Mouse (Mus musculus): ENCODE measurements around the gene Myo1d. TPM values are rescaled to one million over a fixed set of nuclear protein-coding genes. Genes with fewer than 3 reads are reported as not detected.

Myo1d gene
- polyA plus RNA-seq, 1 experiment: 10.8 TPM

GRCm38 (mm10) chr11:80555416-80555815 lies 224.4 kb downstream of the Myo1d start:
- Histone ChIP-seq H3K36me3 (ENCODE audit: control insufficient read depth, insufficient read depth) (no peaks in the 10 kb centered on the region), H3K79me2 (ENCODE audit: control insufficient read depth, insufficient read depth) (no peaks in the 10 kb centered on the region)
- TF ChIP-seq MYOG (IDR thresholded peaks at IDR 0.05; ENCODE audit: control insufficient read depth, extremely low read depth, insufficient read length) (no peak), USF1 (IDR thresholded peaks at IDR 0.05; ENCODE audit: low read depth) (no peak), CTCF (IDR thresholded peaks at IDR 0.05; ENCODE audit: control insufficient read depth, insufficient read depth, insufficient read length) (no peak), CEBPB (IDR thresholded peaks at IDR 0.05; ENCODE audit: low read depth) (no peak), MYOD1 (IDR thresholded peaks at IDR 0.05; ENCODE audit: control insufficient read depth, insufficient read length, low read depth) (no peak), FOSL1 (IDR thresholded peaks at IDR 0.05; ENCODE audit: insufficient read depth, low read length, poor library complexity, severe bottlenecking) (no peak), MAX (IDR thresholded peaks at IDR 0.05) (no peak)

GRCm38 (mm10) chr11:80553046-80553445 lies 226.8 kb downstream of the Myo1d start:
- no peaks in the 10 kb centered on the region for H3K79me2 ChIP-seq (ENCODE audit: control insufficient read depth, insufficient read depth)
- no peak for TF ChIP-seq FOSL1 (IDR thresholded peaks at IDR 0.05; ENCODE audit: insufficient read depth, low read length, poor library complexity, severe bottlenecking)
- no peak for TF ChIP-seq CEBPB (IDR thresholded peaks at IDR 0.05; ENCODE audit: low read depth)
- TF ChIP-seq USF1 (IDR thresholded peaks at IDR 0.05; ENCODE audit: low read depth): no peak
- TF ChIP-seq MYOG (IDR thresholded peaks at IDR 0.05; ENCODE audit: control insufficient read depth, extremely low read depth, insufficient read length): no peak
- TF ChIP-seq CTCF (IDR thresholded peaks at IDR 0.05; ENCODE audit: control insufficient read depth, insufficient read depth, insufficient read length): no peak
- no peak for TF ChIP-seq MAX (IDR thresholded peaks at IDR 0.05)
- TF ChIP-seq MYOD1 (IDR thresholded peaks at IDR 0.05; ENCODE audit: control insufficient read depth, insufficient read length, low read depth): no peak
- no peaks in the 10 kb centered on the region for H3K36me3 ChIP-seq (ENCODE audit: control insufficient read depth, insufficient read depth)

More at GRCm38 (mm10) chr11:80555416-80555815, 224.4 kb downstream of the Myo1d start:
- Histone ChIP-seq H3ac (ENCODE audit: control insufficient read depth, insufficient read length, low read depth) (no peak overlapping the region), H3K79me3 (ENCODE audit: low read depth) (no peaks in the 10 kb centered on the region), H3K27me3 (ENCODE audit: control insufficient read depth, insufficient read depth, insufficient read length) (no peaks in the 10 kb centered on the region), H3K4me3 (ENCODE audit: insufficient read depth, poor library complexity, severe bottlenecking) (no peak overlapping the region)

GRCm38 (mm10) chr11:80551634-80552033 lies 228.2 kb downstream of the Myo1d start:
- Histone ChIP-seq H3K27me3 (ENCODE audit: control insufficient read depth, insufficient read depth, insufficient read length) (no peaks in the 10 kb centered on the region), H3K79me3 (ENCODE audit: low read depth) (no peaks in the 10 kb centered on the region), H3K36me3 (ENCODE audit: control insufficient read depth, insufficient read depth) (no peaks in the 10 kb centered on the region), H3K4me3 (ENCODE audit: insufficient read depth, poor library complexity, severe bottlenecking) (no peak overlapping the region), H3ac (ENCODE audit: control insufficient read depth, insufficient read length, low read depth) (no peak overlapping the region), H3K79me2 (ENCODE audit: control insufficient read depth, insufficient read depth) (no peaks in the 10 kb centered on the region)
- TF ChIP-seq MAX (IDR thresholded peaks at IDR 0.05): no peak
- no peak for TF ChIP-seq MYOG (IDR thresholded peaks at IDR 0.05; ENCODE audit: control insufficient read depth, extremely low read depth, insufficient read length)
- no peak for TF ChIP-seq CEBPB (IDR thresholded peaks at IDR 0.05; ENCODE audit: low read depth)
- TF ChIP-seq CTCF (IDR thresholded peaks at IDR 0.05; ENCODE audit: control insufficient read depth, insufficient read depth, insufficient read length): no peak
- no peak for TF ChIP-seq USF1 (IDR thresholded peaks at IDR 0.05; ENCODE audit: low read depth)
- TF ChIP-seq FOSL1 (IDR thresholded peaks at IDR 0.05; ENCODE audit: insufficient read depth, low read length, poor library complexity, severe bottlenecking): no peak
- no peak for TF ChIP-seq MYOD1 (IDR thresholded peaks at IDR 0.05; ENCODE audit: control insufficient read depth, insufficient read length, low read depth)

More at GRCm38 (mm10) chr11:80553046-80553445, 226.8 kb downstream of the Myo1d start:
- Histone ChIP-seq H3K4me3 (ENCODE audit: insufficient read depth, poor library complexity, severe bottlenecking) (no peak overlapping the region), H3ac (ENCODE audit: control insufficient read depth, insufficient read length, low read depth) (no peak overlapping the region), H3K27me3 (ENCODE audit: control insufficient read depth, insufficient read depth, insufficient read length) (no peaks in the 10 kb centered on the region), H3K79me3 (ENCODE audit: low read depth) (no peaks in the 10 kb centered on the region)

GRCm38 (mm10) chr11:80550264-80550663 lies 229.6 kb downstream of the Myo1d start:
- Histone ChIP-seq H3K79me2 (ENCODE audit: control insufficient read depth, insufficient read depth) (no peaks in the 10 kb centered on the region), H3K79me3 (ENCODE audit: low read depth) (no peaks in the 10 kb centered on the region), H3K27me3 (ENCODE audit: control insufficient read depth, insufficient read depth, insufficient read length) (no peaks in the 10 kb centered on the region), H3K4me3 (ENCODE audit: insufficient read depth, poor library complexity, severe bottlenecking) (no peak overlapping the region), H3ac (ENCODE audit: control insufficient read depth, insufficient read length, low read depth) (no peak overlapping the region), H3K36me3 (ENCODE audit: control insufficient read depth, insufficient read depth) (no peaks in the 10 kb centered on the region)
- TF ChIP-seq FOSL1 (IDR thresholded peaks at IDR 0.05; ENCODE audit: insufficient read depth, low read length, poor library complexity, severe bottlenecking) (no peak), MYOG (IDR thresholded peaks at IDR 0.05; ENCODE audit: control insufficient read depth, extremely low read depth, insufficient read length) (no peak), CEBPB (IDR thresholded peaks at IDR 0.05; ENCODE audit: low read depth) (no peak), USF1 (IDR thresholded peaks at IDR 0.05; ENCODE audit: low read depth) (no peak), MAX (IDR thresholded peaks at IDR 0.05) (no peak), MYOD1 (IDR thresholded peaks at IDR 0.05; ENCODE audit: control insufficient read depth, insufficient read length, low read depth) (no peak), CTCF (IDR thresholded peaks at IDR 0.05; ENCODE audit: control insufficient read depth, insufficient read depth, insufficient read length) (no peak)

GRCm38 (mm10) chr11:80549854-80550253 lies 230.0 kb downstream of the Myo1d start:
- TF ChIP-seq MAX (IDR thresholded peaks at IDR 0.05): no peak
- TF ChIP-seq MYOG (IDR thresholded peaks at IDR 0.05; ENCODE audit: control insufficient read depth, extremely low read depth, insufficient read length): no peak
- TF ChIP-seq USF1 (IDR thresholded peaks at IDR 0.05; ENCODE audit: low read depth): no peak
- TF ChIP-seq CEBPB (IDR thresholded peaks at IDR 0.05; ENCODE audit: low read depth): no peak
- TF ChIP-seq CTCF (IDR thresholded peaks at IDR 0.05; ENCODE audit: control insufficient read depth, insufficient read depth, insufficient read length): no peak
- TF ChIP-seq MYOD1 (IDR thresholded peaks at IDR 0.05; ENCODE audit: control insufficient read depth, insufficient read length, low read depth): no peak
- TF ChIP-seq FOSL1 (IDR thresholded peaks at IDR 0.05; ENCODE audit: insufficient read depth, low read length, poor library complexity, severe bottlenecking): no peak
- no peak overlapping the region for H3ac ChIP-seq (ENCODE audit: control insufficient read depth, insufficient read length, low read depth)
- H3K4me3 ChIP-seq (ENCODE audit: insufficient read depth, poor library complexity, severe bottlenecking): no peak overlapping the region
- no peaks in the 10 kb centered on the region for H3K79me2 ChIP-seq (ENCODE audit: control insufficient read depth, insufficient read depth)
- H3K79me3 ChIP-seq (ENCODE audit: low read depth): no peaks in the 10 kb centered on the region
- no peaks in the 10 kb centered on the region for H3K36me3 ChIP-seq (ENCODE audit: control insufficient read depth, insufficient read depth)
- no peaks in the 10 kb centered on the region for H3K27me3 ChIP-seq (ENCODE audit: control insufficient read depth, insufficient read depth, insufficient read length)

All from C2C12 (cell line).